Mouse (Mus musculus) hindbrain, embryonic 13.5 days (tissue): ENCODE data around the gene Card10. TPM values are rescaled to one million over a fixed set of nuclear protein-coding genes. Genes with fewer than 3 reads are reported as not detected.

ENCODE experiments used
- ATAC-seq: fragments of 200-750 bp; cut with Nextera tagmentation; 2 replicates; pipeline ENCODE4 v1.8.0; 2017; ENCODE audit warnings: moderate TSS enrichment; ENCODE audit not compliant: low FRiP score
- H3K27ac ChIP-seq: fragments of 300-500 bp; sonication (generic); 2 replicates; pipeline ENCODE4 v1.5.1; 2015; ENCODE audit warnings: inconsistent platforms, mild to moderate bottlenecking, moderate library complexity
- H3K27me3 ChIP-seq: fragments of 300-500 bp; sonication (generic); 2 replicates; pipeline ENCODE4 v1.6.1; 2015; ENCODE audit warnings: mild to moderate bottlenecking, inconsistent platforms
- H3K36me3 ChIP-seq: fragments of 300-500 bp; sonication (generic); 2 replicates; pipeline ENCODE4 v1.6.1; 2015; ENCODE audit warnings: mild to moderate bottlenecking, inconsistent platforms
- H3K4me1 ChIP-seq: fragments of 300-500 bp; sonication (generic); replicated peaks from 2 replicates; pipeline ENCODE4 v1.6.1; 2015; ENCODE audit warnings: inconsistent platforms
- H3K4me2 ChIP-seq: fragments of 300-500 bp; sonication (generic); 2 replicates; pipeline ENCODE4 v1.6.1; 2015; ENCODE audit warnings: inconsistent platforms, mild to moderate bottlenecking, moderate library complexity
- H3K4me3 ChIP-seq: fragments of 300-500 bp; sonication (generic); 2 replicates; pipeline ENCODE4 v1.5.1; 2015; ENCODE audit warnings: mild to moderate bottlenecking, inconsistent platforms
- H3K9ac ChIP-seq: fragments of 300-500 bp; sonication (generic); 2 replicates; pipeline ENCODE4 v1.6.1; 2015; ENCODE audit warnings: mild to moderate bottlenecking, inconsistent platforms
- H3K9me3 ChIP-seq: fragments of 300-500 bp; sonication (generic); 2 replicates; pipeline ENCODE4 v1.6.1; 2016; ENCODE audit warnings: inconsistent platforms
- WGBS: fragments of 180-500 bp; shearing (Covaris S2); methylation state at CpG from one replicate; pipeline ENCODE4 v1.1.7; 2015; 5-methylcytosine and 5-hydroxymethylcytosine counted together
- polyA plus RNA-seq: library from polyadenylated mRNA; unstranded; fragments of >200 nt; fragmentation: Nextera tagmentation; extraction: Ambion mirVana; gene quantifications from 2 replicates; pipeline ENCODE4 v1.2.1, GENCODE M21; 2015

The Card10 gene
- polyA plus RNA-seq, 1 experiment from 2014 or later = 1.6 TPM

DNA sequence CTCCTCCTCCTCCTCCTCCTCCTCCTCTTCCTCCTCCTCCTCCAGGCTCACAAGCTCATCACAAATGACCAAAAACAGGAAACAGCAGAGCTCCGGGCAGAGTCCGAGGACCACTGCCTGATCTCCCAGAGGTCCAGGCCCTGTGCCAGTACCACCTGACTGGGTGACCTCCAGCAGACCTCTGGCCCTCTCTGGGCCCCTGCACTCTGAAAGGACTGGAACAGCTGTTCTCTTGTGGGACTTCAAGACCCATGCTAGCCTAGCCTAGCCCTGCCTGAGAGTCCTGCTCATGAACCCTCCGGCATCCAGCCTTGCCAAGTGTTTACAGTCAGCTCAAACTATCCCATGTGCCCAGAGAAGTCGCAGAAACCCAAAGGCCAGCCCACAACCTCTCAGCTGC lies 12.4 kb downstream of the Card10 start:
- Histone ChIP-seq H3K9ac (0 out of 2 replicates have a peak overlapping the region, but pooled peaks have one; percentile 2), H3K4me1 (peaks cover 25% of the 10 kb centered on the region), H3K4me3 (no peak overlapping the region), H3K27ac (0 out of 2 replicates have a peak overlapping the region, but pooled peaks have one; percentile 44), H3K9me3 (no peaks in the 10 kb centered on the region), H3K4me2 (no peak overlapping the region), H3K36me3 (no peaks in the 10 kb centered on the region), H3K27me3 (0 out of 2 replicates have a peak, but pooled peaks cover 4% of the 10 kb centered on the region)
- 60% methylated on average over 4 of the region's 4 CpGs for WGBS
- no peak for ATAC-seq

DNA sequence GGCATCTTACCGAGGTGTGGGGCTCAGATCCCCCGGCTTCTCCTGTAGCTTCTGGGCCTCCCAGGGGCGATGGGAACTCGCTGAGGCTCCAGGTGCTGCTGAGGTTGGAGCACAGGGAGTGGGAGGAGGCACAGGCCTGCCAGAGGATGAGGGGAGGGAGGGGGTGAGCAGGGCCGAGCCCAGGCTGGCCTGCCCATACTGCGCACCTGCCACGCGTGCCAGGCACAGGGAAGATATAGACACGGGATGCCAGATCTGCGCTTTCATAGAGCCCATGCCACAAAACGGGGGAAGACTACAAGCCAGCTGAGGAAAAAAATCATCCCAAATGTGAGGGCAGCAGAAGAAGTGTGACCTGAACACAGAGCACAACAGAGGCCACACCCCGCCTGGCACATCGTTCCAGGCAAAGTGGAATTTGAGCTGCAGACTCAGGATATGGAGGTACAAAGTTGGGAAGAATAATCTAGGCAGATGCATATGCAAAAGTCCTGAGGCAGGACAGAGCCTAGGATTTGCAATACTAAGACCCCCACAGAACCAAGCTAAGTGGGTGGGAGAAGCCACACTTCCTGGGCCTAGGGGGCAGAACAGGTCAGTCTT lies 13.0 kb downstream of the Card10 start:
- Histone ChIP-seq H3K4me3 (no peak overlapping the region), H3K36me3 (no peaks in the 10 kb centered on the region), H3K4me1 (peaks cover 27% of the 10 kb centered on the region), H3K4me2 (no peak overlapping the region), H3K9me3 (no peaks in the 10 kb centered on the region), H3K9ac (no peak overlapping the region), H3K27me3 (no peaks in the 10 kb centered on the region), H3K27ac (no peak overlapping the region)
- no peak for ATAC-seq
- WGBS = 82% methylated on average over 13 of the region's 13 CpGs

DNA sequence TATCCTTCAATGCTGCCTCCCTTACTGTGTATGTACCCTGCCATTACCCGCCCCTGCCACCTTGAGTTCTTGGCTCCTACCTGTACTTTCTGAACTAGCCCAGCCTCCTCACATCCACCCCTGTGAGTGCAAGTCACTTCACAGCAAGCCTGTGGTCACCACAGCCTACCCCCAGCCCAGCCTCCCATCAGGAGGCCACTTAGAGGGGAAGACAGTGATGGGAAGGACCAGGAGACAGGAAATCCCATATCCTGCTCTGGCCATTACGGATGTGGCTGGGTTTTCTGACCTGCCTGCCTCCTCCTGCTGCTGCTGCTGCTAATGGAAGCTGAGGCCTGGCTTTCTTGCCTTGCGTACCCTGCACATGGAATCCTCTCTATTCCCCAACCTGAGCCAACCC lies 14.8 kb downstream of the Card10 start:
- H3K27ac ChIP-seq = peak overlapping the region; percentile 60
- H3K9ac ChIP-seq = no peak overlapping the region
- no peak overlapping the region for H3K4me2 ChIP-seq
- no peak overlapping the region for H3K4me3 ChIP-seq
- 79% methylated on average over 3 of the region's 3 CpGs for WGBS
- peaks cover 27% of the 10 kb centered on the region for H3K4me1 ChIP-seq
- no peaks in the 10 kb centered on the region for H3K27me3 ChIP-seq
- H3K36me3 ChIP-seq = no peaks in the 10 kb centered on the region
- no peaks in the 10 kb centered on the region for H3K9me3 ChIP-seq
- ATAC-seq = no peak

DNA sequence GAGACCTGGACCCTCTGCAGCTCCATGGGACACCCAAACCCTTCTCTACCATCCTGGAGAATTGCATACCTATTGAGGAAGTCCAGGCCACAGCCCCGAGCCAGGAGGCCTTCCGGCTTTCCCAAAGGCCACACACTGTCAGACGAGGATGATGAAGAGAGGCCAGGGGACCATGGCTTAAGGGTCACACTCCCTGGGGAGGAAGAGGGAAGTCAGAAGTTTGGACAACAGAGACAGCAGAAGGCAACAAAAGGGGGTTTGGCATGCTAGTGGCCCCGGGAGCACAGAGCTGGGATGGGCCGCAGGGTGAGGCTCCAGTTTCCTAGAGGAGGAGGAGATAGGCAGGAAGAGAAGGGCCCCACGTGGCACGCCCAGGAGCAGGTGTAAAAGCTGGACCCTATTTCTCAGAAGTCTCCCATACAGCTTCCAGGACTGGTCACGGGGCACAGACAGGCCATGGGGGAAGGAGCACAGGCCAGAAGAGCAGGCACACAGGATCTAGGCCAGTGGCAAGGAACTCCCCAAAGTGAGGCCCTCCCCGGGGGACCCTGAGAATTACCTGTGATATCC lies 15.5 kb downstream of the Card10 start:
- Histone ChIP-seq H3K9ac (no peak overlapping the region), H3K9me3 (no peaks in the 10 kb centered on the region), H3K27me3 (no peaks in the 10 kb centered on the region), H3K4me1 (peaks cover 27% of the 10 kb centered on the region), H3K36me3 (no peaks in the 10 kb centered on the region), H3K27ac (peak overlapping the region; percentile 60), H3K4me3 (no peak overlapping the region), H3K4me2 (no peak overlapping the region)
- ATAC-seq = no peak
- 64% methylated on average over 9 of the region's 9 CpGs for WGBS

DNA sequence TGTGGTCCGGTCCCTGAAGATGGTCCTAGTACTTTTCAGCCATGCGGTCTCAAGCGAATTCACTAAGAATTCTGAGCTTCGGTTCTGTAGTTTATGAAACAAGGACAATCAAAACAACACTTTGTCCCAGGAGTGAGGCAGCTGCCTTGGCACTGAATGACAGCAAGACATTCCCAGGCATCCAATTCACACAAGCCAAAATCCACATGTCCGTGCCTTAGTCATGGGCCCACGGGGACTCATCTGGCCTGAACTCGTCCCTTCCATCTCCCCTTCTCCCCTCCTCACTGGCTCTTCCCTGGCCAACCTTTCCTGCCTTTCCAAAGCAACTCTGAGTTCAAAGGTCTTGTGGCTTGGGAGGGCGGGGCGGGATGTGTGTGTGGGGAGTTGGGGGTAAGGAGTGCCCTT lies 16.4 kb downstream of the Card10 start:
- H3K9me3 ChIP-seq = no peaks in the 10 kb centered on the region
- H3K36me3 ChIP-seq = no peaks in the 10 kb centered on the region
- H3K4me3 ChIP-seq = no peak overlapping the region
- no peaks in the 10 kb centered on the region for H3K27me3 ChIP-seq
- no peak overlapping the region for H3K4me2 ChIP-seq
- peaks cover 27% of the 10 kb centered on the region for H3K4me1 ChIP-seq
- H3K9ac ChIP-seq = no peak overlapping the region
- peak overlapping the region; percentile 60; the same call in 1 of the 2 replicates for H3K27ac ChIP-seq
- no peak for ATAC-seq
- 71% methylated on average over 9 of the region's 9 CpGs for WGBS

DNA sequence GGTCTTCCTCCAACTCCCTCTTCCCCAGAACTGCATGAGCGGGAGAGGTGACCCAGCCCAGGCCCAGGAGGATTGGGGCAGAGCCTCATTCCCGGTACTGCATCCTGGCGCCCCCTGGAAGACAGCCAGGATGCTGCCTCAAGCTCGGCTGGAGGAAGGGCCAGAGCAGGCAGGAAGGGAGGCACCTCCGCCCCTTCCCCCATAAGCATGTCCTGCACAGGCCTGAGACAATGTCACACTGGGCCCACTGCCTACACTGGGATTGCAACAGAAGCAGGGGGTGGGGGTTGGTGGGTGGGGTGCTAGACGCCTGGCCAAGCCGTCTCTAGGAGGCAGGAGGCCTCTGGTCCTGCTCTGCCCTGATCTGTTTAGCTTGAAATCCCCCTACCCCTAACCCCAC lies 16.9 kb downstream of the Card10 start:
- ATAC-seq = peak; percentile 47; the same call in 1 of the 2 replicates
- Histone ChIP-seq H3K27ac (peak overlapping the region; percentile 23; the same call in 1 of the 2 replicates), H3K9me3 (no peaks in the 10 kb centered on the region), H3K4me1 (peaks cover 27% of the 10 kb centered on the region), H3K27me3 (no peaks in the 10 kb centered on the region), H3K4me2 (no peak overlapping the region), H3K9ac (no peak overlapping the region), H3K4me3 (no peak overlapping the region), H3K36me3 (no peaks in the 10 kb centered on the region)
- 27% methylated on average over 7 of the region's 7 CpGs for WGBS

DNA sequence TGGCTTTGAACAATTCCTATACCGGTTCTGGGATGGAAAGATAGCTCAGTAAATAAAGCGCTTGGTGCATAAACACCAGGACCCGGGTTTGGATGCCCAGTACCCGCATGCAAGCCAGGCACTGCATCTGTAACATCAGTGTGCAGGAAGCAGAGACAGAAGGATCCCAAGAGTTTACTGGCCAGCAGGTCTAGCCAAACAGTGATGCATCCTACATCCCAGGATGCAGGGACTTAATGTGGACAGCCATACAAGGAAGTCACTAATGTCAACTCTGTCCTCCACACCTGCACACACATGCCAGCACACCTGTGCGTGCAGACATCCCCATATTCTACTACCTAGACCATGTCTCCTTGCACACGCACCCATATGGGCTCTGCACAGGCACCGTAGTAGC lies 17.6 kb downstream of the Card10 start:
- Histone ChIP-seq H3K4me1 (peaks cover 21% of the 10 kb centered on the region), H3K4me2 (no peak overlapping the region), H3K9ac (no peak overlapping the region), H3K27me3 (no peaks in the 10 kb centered on the region), H3K27ac (no peak overlapping the region), H3K36me3 (no peaks in the 10 kb centered on the region), H3K9me3 (no peaks in the 10 kb centered on the region), H3K4me3 (no peak overlapping the region)
- no peak for ATAC-seq
- 91% methylated on average over 7 of the region's 7 CpGs for WGBS

DNA sequence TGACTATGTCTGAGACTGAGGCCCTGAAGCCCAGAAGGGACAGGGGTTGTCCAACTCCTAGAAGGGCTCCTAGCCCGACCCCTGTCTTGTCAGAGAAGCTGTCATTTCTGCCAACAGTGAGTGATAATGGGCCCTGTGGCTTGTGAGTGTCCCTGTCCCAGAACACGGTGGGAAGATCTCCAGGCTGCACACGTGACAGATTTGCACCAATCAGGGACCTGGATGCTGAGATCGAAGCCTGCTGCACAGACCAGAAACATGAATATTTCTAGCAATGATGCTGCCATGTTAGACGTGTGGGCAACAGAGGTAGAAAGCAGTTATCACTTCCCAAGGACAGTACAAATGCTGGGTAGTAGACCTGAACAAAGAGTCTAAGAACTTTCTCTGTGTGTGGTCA lies 18.3 kb downstream of the Card10 start:
- Histone ChIP-seq H3K27me3 (no peaks in the 10 kb centered on the region), H3K4me1 (peaks cover 21% of the 10 kb centered on the region), H3K4me3 (no peak overlapping the region), H3K4me2 (no peak overlapping the region), H3K27ac (no peak overlapping the region), H3K9ac (no peak overlapping the region), H3K9me3 (no peaks in the 10 kb centered on the region), H3K36me3 (no peaks in the 10 kb centered on the region)
- no peak for ATAC-seq
- WGBS = 71% methylated on average over 5 of the region's 5 CpGs

DNA sequence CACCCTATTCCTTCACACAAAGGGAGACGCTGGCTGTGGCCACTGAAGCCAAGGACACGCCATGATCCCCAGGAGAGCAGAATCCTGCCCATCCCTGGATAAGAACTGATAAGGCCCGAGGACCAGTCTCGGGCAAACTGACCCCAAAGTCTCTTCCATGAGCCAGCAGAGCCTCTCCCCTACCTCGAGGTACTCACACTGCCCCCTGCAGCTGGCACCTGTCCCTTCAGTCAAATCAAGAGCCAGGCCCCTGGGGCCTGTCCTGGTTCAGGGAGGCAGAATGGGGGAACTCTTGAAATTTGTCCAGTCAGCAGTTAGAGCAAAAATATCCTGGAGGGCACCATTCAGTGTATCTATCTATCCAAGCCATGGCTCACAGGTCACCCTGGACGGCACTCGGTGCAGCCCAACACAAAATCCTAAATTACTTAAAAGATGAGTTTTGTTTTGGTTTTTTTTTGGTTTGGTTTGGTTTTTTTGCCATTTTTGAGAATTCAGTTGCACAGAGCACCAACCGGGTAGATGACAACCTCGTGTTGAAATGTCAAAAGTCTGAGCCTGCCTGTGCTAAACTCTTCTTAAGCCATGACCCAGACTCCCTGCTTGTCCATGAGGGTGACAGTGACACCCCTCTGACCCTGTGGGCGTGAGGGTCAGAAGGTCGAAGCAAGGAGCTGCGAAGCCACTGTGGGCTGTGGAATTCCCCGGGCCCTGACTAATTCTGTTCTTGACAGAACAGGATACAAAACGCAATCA lies 20.3 kb downstream of the Card10 start:
- no peak for ATAC-seq
- peaks cover 33% of the 10 kb centered on the region for H3K4me1 ChIP-seq
- no peaks in the 10 kb centered on the region for H3K9me3 ChIP-seq
- H3K4me3 ChIP-seq = no peak overlapping the region
- no peaks in the 10 kb centered on the region for H3K36me3 ChIP-seq
- H3K27me3 ChIP-seq = 0 out of 2 replicates have a peak, but pooled peaks cover 2% of the 10 kb centered on the region
- no peak overlapping the region for H3K27ac ChIP-seq
- WGBS = 67% methylated on average over 14 of the region's 14 CpGs
- H3K4me2 ChIP-seq = no peak overlapping the region
- H3K9ac ChIP-seq = no peak overlapping the region

DNA sequence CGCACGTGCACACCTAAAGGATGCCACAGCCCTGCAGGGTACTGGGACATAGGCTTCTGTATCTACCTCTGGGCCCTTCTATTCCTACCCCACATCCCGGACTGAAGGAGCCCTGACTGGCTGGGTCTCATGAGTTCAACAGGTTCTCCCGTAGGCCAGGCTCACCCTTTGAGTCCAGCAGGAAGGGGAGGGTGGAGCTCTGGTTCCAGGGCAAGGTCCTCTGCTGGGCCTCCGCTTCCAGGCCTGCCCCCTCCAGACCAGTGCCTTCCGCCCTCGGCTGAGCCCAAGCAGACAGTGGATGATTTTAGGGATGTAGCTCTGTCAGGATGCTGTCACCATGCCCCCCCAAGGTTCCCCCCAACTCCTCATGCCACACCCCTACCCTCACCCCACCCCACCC lies 21.9 kb downstream of the Card10 start:
- H3K9ac ChIP-seq = no peak overlapping the region
- ATAC-seq = no peak
- H3K4me2 ChIP-seq = no peak overlapping the region
- 0 out of 2 replicates have a peak, but pooled peaks cover 2% of the 10 kb centered on the region for H3K27me3 ChIP-seq
- no peak overlapping the region for H3K4me3 ChIP-seq
- 78% methylated on average over 7 of the region's 7 CpGs for WGBS
- H3K4me1 ChIP-seq = peaks cover 20% of the 10 kb centered on the region
- no peak overlapping the region for H3K27ac ChIP-seq
- no peaks in the 10 kb centered on the region for H3K9me3 ChIP-seq
- H3K36me3 ChIP-seq = no peaks in the 10 kb centered on the region

DNA sequence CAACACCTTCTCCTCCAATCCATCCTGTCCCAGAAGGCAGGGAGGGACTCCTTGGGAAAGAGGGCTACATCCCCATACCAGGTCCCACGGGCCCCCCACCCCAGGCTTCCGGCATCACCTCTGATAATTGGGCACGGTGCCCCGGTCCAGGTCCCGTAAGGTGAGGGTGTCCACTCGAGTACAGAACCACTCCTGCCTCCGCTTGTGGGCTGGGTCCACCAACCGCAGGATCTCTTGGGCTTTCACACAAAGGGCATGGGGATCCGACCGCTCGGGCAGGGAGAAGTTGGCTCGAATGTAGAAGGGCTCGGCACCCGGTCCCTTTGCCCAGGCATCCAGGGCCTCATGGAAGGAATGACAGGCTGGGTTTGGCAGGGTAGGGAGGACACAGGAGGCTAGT lies 22.5 kb downstream of the Card10 start:
- peaks cover 14% of the 10 kb centered on the region for H3K4me1 ChIP-seq
- 0 out of 2 replicates have a peak, but pooled peaks cover 2% of the 10 kb centered on the region for H3K27me3 ChIP-seq
- no peak overlapping the region for H3K9ac ChIP-seq
- no peaks in the 10 kb centered on the region for H3K36me3 ChIP-seq
- WGBS = 94% methylated on average over 14 of the region's 14 CpGs
- H3K27ac ChIP-seq = no peak overlapping the region
- H3K4me2 ChIP-seq = no peak overlapping the region
- H3K9me3 ChIP-seq = no peaks in the 10 kb centered on the region
- H3K4me3 ChIP-seq = no peak overlapping the region
- ATAC-seq = no peak

DNA sequence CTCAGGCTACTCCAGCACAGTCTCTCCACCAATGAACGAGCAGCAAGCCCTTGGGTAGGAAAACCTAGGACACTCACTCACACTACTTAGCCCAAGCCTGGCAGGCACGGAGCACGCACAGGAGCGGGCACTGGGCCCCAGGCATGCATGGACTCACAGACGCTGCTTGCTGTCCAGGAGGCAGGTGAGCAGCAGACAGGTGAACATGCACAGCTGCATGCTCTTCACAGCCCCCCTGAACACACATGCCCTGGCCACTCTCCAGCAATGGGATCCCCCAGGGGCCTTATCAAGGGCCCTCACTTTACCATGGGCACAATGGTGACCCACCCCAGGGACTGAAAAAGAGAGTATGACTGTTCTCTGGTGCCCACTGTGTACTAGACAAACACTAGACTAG lies 23.2 kb downstream of the Card10 start:
- no peak overlapping the region for H3K4me2 ChIP-seq
- H3K27me3 ChIP-seq = 0 out of 2 replicates have a peak, but pooled peaks cover 2% of the 10 kb centered on the region
- no peaks in the 10 kb centered on the region for H3K36me3 ChIP-seq
- no peak overlapping the region for H3K4me3 ChIP-seq
- peaks cover 13% of the 10 kb centered on the region for H3K4me1 ChIP-seq
- H3K9ac ChIP-seq = no peak overlapping the region
- H3K9me3 ChIP-seq = no peaks in the 10 kb centered on the region
- ATAC-seq = no peak
- 89% methylated on average over 5 of the region's 5 CpGs for WGBS
- H3K27ac ChIP-seq = no peak overlapping the region
